Mouse (Mus musculus) G1E-ER4 (cell line): ENCODE data around the gene Hck. TPM values are rescaled to one million over a fixed set of nuclear protein-coding genes. Genes with fewer than 3 reads are reported as not detected.

Source experiments
- GATA1 ChIP-seq: IDR thresholded peaks from one replicate; pipeline ENCODE4 v1.8.0; 2012; ENCODE audit warnings: low read length, inconsistent platforms
- polyA plus RNA-seq: library from polyadenylated mRNA; stranded (reverse); fragments of >175 nt; gene quantifications from 2 replicates; pipeline ENCODE4 v1.2.3, GENCODE M21; 2012

The Hck gene
- not detected in 2 replicates for polyA plus RNA-seq

DNA sequence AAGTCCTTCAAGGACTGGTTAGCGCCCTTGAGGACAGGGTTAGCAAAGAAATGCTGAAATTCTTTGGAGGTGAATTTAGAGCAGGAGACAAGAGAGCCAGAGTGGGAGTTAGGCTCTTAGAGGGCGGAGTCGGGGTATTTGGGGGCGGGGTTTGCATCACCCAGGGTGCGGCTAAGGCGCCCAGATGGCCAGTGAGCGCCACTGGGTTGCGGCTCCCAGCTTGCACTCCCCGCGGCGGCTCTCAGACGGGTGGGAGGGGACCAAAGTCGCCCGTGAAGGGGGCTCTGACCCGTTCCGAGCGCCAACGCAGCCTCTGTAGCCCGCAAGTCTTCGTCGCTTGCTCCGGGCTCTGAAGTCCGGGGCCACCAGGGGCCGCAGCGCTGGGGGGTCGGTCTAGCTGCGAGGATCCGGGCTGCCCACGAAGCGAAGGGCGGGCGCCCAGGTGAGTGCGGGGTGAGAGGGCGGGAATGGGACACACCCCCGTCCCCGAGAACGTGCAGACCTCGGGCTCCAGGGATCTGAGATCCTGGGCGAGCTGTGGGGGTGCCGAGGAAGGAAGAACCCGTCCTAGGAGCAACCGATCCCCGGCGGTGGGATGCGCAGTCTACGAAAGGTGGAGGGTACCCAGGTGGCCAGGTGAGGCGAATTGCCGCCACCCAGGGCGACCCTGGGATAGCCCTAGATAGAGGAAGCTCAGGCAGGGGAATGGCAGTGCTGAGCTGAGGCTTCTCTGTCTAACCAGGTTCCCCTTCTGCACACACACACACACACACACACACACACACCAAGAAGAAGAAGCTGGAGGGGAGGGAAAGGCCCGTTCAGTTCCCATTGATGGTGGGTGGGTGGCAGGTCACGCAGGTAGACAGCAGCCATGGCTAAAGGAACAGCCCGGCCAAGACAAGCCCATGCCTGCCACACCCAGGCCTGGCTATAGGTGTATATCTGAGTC lies at the start of gene Hck:
Hck (plus strand) TSS at position 156 of the 952 bp plus-strand sequence.
- TF ChIP-seq GATA1 = no peak

GRCm38 (mm10) chr2:153060216-153060615 lies 48.1 kb upstream of the Hck start:
- no peak for TF ChIP-seq GATA1

DNA sequence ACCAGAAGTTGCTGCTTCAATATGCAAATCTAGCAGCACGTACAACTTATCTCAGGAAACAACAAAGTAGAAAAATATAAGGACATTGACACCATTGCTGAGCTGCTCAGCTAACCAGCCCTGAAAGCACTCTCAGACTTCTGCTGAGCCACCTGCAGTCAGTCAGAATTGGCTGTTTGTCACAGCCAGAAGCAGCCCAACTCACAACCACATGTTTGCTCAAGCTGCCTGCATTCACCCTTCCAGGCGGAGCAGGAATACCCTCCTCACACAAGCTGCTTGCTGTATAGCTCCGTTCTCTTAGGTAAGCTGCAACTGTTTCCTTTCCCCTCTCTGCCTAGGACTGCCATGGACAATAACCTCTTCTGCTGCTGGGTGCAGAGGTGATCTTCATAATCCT lies 44.9 kb upstream of the Hck start:
- no peak for TF ChIP-seq GATA1

GRCm38 (mm10) chr2:153064190-153064970 lies 43.9 kb upstream of the Hck start:
- TF ChIP-seq GATA1 = no peak

- TF ChIP-seq GATA1 = no peak
Observed at GRCm38 (mm10) chr2:153065747-153066508, 42.3 kb upstream of the Hck start, which contains the start of gene Ccm2l. TSS of gene Ccm2l (plus strand) at chr2:153065955.

DNA sequence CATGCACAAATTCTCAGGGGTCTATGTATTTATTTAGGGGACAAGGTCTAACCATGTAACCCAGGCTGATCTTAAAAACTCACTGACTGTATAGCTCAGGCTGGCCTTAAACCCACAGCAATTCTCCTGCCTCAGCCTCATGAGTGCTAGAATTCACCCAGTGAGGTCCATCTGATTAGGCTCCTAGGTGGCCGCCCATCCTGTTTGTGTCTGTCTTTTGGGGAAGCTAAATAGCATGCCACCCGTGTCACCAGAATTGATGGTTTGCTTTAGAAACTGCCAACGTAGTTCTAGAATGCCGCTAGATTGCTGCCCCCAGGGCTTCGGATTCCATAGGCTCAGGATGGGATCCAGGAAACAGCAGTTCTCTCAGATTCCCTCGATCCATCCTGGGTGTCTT lies 41.3 kb upstream of the Hck start:
- TF ChIP-seq GATA1 = no peak

DNA sequence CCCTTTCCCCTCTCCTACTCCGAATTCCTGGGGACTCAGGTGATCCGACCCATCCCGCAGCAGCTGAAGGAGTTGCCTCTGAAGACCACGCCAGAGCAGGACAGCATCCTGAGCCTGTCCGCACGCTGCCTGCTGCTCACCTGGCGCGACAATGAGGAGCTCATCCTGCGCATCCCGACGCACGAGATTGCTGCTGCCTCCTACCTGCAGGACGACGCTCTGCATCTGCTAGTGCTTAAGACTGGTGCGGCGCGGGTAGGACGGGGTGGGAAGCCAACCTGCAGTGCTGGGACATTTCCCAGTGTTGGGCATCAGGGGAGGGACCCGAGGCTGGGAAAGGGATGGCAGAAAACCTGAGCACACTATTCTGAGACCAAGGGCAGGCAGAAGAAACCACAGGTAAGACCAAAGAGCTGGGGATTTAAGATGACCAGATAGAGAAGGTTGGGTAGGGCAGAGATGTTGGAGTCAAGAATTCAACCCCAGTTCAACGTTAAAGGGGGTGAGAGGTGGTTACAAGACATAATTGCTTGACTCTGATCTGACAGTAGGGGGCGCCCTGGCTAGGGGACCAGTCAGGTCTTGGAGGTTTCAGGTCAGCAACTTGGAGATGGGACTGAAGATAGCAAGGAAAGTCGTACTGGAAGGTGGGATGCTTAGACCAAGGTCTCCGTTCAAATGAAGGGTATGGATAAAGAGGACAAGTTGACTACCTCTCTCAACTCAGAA lies 37.3 kb upstream of the Hck start:
- TF ChIP-seq GATA1 = no peak

DNA sequence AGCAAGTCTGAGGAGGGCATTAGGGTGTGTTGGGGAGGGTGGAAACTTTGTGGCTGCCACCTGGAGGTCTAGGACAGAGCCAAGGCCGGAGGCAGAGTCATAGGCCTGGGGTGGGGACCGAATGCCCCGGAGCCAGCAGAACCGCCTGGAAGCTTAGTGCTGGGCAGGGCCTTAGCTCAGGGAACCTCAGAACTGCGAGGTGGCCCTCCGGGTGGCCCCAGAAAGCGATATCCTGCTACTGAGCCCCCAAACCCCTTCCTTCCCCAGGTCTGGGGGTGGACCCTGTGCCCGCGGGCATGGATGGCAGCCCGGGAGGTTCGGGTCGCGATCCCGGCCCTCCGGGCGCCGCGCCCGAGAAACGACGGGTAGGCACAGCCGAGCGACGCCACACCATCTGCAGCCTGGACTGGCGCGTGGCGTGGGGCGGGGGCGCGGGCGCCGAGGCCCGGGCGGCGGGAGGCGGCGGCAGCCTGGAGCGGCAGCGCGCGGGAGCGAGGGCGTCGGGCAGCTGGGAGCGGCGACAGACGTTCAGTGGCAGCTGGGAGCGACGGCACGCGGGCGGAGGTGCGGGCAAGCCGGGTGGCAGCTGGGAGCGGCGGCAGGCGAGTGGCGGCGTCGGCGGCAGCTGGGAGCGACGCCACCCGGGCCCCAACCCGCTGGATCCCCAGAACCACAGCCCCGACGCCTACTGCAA lies 36.6 kb upstream of the Hck start:
- TF ChIP-seq GATA1 = no peak

DNA sequence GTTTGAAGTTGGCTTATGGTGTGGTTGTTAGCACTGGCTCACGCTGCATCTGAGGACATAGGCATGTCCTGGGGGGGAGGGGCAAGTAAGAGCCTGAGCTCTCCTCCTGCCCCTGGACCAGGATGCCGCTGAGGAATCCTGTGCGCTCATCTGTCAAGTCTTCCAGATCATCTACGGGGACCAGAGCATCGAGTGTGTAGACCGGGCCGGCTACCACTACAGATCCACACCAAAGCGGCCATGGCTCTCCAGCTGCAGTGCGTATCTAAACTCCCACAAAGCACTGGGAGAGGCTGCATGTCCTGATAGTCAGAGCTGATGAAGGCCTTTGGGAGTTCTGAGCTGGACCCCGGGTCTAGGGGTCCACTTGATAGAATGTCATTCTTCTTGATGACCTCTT lies 33.6 kb upstream of the Hck start:
- TF ChIP-seq GATA1 = no peak

- no peak for TF ChIP-seq GATA1
Observed at GRCm38 (mm10) chr2:153075961-153076360, 32.3 kb upstream of the Hck start.

DNA sequence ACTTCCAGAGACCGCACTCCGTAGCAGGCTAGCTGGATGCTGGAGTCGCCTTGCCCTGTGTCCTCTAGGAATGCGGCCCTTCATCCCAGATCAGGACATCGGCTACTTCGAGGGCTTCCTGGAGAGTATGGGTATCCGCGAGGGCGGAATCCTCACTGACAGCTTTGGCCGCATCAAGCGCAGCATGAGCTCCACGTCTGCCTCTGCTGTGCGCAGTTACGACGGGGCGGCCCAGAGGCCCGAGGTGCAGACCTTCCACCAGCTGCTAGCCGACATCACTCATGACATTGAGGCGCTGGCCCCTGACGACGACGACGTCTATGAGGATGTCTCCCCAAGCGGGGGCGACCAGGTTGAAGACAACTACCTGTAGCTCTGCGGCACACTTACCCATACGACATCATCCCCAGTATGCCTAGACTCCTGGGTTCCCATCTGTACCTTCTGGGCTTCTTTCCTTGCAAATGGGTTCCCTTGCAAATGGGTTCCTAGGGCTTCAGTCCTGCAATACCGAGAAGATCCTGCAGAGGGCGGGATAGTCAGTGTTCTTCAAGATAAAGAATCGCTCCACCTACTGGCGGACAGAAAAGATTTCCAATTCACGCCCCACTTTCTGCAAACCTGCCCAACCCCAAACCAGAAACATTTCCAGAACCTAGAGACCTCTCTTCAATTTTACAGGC lies 27.3 kb upstream of the Hck start:
- TF ChIP-seq GATA1 = no peak

DNA sequence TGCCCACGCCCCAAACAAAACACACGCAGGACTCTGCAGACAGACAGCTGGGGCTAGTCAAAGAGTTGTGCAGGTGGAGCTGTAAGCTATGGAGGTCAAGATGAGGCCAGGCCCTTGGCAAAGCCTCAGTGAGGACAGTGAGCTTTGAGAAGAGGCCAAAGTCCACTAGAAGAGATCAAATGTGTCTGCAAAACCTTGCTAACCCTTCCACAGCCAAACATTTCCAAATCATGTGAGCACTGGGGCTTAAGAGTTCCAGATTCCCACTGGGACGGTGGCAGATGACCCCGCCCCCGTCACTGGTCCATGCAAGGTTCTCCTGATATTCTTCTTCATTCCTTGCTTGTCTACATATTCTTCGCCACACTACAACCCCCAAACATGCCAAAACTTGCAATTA lies 26.4 kb upstream of the Hck start:
- TF ChIP-seq GATA1 = no peak

GRCm38 (mm10) chr2:153083275-153083674 lies 25.0 kb upstream of the Hck start:
- TF ChIP-seq GATA1 = no peak

DNA sequence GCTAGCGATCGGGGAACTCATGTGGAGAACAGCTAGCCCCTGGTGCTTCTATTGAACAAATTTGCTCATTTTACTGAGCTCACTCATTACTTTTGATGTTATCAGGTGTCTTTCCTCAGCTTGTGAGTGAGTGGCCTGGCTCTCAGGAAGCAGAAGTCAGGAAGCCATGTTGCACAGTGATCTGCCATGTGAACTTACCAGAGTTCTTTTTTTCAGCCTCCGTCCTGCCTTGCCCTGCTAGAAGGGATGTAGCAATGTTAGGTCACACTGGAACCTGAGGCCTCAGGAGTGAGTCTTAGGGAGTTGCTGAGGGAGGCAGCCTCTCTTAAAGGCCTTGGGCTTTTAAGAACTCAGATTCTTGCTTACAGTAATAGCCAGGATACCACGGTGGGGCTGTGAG lies 24.4 kb upstream of the Hck start:
- TF ChIP-seq GATA1 = no peak
